Mouse (Mus musculus) intestine, embryonic 15.5 days (tissue): ENCODE measurements around the gene Mob3a. TPM values are rescaled to one million over a fixed set of nuclear protein-coding genes. Genes with fewer than 3 reads are reported as not detected.

Experiments used
- ATAC-seq: fragments of 200-750 bp; cut with Nextera tagmentation; 2 replicates; pipeline ENCODE4 v1.8.0; 2017; ENCODE audit warnings: moderate TSS enrichment, moderate library complexity
- H3K27ac ChIP-seq: fragments of 300-500 bp; sonication (generic); 2 replicates; pipeline ENCODE4 v1.5.1; 2015; ENCODE audit warnings: mild to moderate bottlenecking, inconsistent platforms
- H3K27me3 ChIP-seq: fragments of 300-500 bp; sonication (generic); replicated peaks from 2 replicates; pipeline ENCODE4 v1.6.1; 2015; ENCODE audit warnings: inconsistent platforms
- H3K36me3 ChIP-seq: fragments of 300-500 bp; sonication (generic); 2 replicates; pipeline ENCODE4 v1.6.1; 2015; ENCODE audit warnings: inconsistent platforms
- H3K4me1 ChIP-seq: fragments of 300-500 bp; sonication (generic); replicated peaks from 2 replicates; pipeline ENCODE4 v1.6.1; 2015; ENCODE audit warnings: inconsistent platforms
- H3K4me2 ChIP-seq: fragments of 300-500 bp; sonication (generic); replicated peaks from 2 replicates; pipeline ENCODE4 v1.6.1; 2015; ENCODE audit warnings: mild to moderate bottlenecking, inconsistent platforms
- H3K4me3 ChIP-seq: fragments of 300-500 bp; sonication (generic); replicated peaks from 2 replicates; pipeline ENCODE4 v1.5.1; 2015; ENCODE audit warnings: inconsistent platforms
- H3K9ac ChIP-seq: fragments of 300-500 bp; sonication (generic); 2 replicates; pipeline ENCODE4 v1.6.1; 2015; ENCODE audit warnings: inconsistent platforms
- H3K9me3 ChIP-seq: fragments of 300-500 bp; sonication (generic); 2 replicates; pipeline ENCODE4 v1.6.1; 2016; ENCODE audit warnings: inconsistent platforms
- WGBS: fragments of 180-500 bp; shearing (Covaris S2); methylation state at CpG from one replicate; pipeline ENCODE4 v1.1.7; 2015; 5-methylcytosine and 5-hydroxymethylcytosine counted together
- polyA plus RNA-seq: library from polyadenylated mRNA; unstranded; fragments of >200 nt; fragmentation: Nextera tagmentation; extraction: Ambion mirVana; gene quantifications from 2 replicates; pipeline ENCODE4 v1.2.1, GENCODE M21; 2015

The Mob3a gene
- polyA plus RNA-seq, result 40.4 and 43.0 TPM in 2 replicates

- Histone ChIP-seq H3K4me1 (peaks cover 27% of the 10 kb centered on the region), H3K27ac (peak within 1 kb of the TSS; percentile 85), H3K4me2 (peak within 1 kb of the TSS; percentile 86), H3K27me3 (no peaks in the 10 kb centered on the region), H3K9ac (peak within 1 kb of the TSS; percentile 63), H3K36me3 (peaks cover 6% of the 10 kb centered on the region; the same call in 1 of the 2 replicates), H3K9me3 (no peaks in the 10 kb centered on the region), H3K4me3 (peak within 1 kb of the TSS; percentile 64)
- under 1% methylated on average over 59 of the region's 59 CpGs for WGBS
- ATAC-seq, result peak; percentile 95
Measured at GRCm38 (mm10) chr10:80701721-80702535, at the start of gene Mob3a, which contains the start of gene Izumo4. Mob3a (minus strand) TSS chr10:80701977. Izumo4 (plus strand) TSS chr10:80702184.

DNA sequence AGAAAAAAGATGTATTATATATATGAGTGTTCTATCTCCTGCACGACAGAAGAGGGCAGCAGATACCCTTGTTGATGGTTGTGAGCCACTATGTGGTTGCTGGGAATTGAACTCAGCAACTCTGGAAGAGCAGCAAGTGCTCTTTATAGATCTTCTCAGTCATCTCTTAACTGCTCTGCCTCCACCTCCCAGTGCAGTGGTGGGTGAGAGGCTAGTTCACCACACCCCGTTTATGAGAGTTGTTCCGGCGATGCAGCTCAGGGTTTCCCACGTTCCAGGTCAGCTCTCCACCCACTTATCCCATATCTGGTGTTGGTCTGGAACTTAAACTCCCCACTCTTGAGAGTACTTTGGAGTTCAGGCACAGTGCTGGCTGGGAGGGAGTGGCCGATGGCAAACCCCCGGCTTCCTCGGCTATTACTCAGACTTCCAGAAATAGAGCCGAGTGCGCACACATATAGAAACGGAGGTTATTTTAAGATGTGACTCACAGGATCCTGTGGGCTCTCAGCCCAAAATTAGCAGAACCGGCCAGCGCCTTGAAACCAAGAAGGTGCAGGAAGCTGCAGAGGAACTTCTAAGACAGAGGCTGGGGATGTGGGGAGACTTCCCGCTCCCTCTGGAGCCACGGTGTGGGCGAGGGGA lies 49.5 kb upstream of the Mob3a start:
- peaks cover 33% of the 10 kb centered on the region for H3K4me1 ChIP-seq
- peak overlapping the region; percentile 66 for H3K4me2 ChIP-seq
- peak; percentile 29 for ATAC-seq
- H3K27me3 ChIP-seq, result no peaks in the 10 kb centered on the region
- peak overlapping the region; percentile 34; the same call in 1 of the 2 replicates for H3K9ac ChIP-seq
- no peaks in the 10 kb centered on the region for H3K9me3 ChIP-seq
- no peaks in the 10 kb centered on the region for H3K36me3 ChIP-seq
- WGBS, result 3% methylated on average over 16 of the region's 16 CpGs
- H3K27ac ChIP-seq, result peak overlapping the region; percentile 90
- H3K4me3 ChIP-seq, result peak overlapping the region; percentile 31

DNA sequence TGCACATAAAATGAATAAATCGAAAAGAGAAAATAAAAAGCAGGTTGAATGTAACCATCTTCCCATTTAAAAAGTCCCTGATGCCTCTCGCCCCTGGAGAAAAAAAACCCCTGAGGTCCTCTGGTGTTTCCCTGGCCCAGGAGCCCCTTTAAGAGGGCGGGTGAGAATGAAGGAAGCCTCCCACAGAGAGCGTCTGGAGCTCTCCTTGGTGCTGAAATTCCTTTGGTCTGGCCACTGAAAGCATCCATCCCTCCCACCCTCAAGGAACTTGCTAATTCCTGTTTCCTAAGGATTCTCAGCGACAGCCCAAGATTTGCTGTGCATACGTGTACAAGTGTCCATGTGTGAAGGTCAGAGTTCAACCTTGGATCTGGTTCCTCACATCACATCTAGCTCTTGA lies 46.8 kb upstream of the Mob3a start:
- H3K27ac ChIP-seq, result no peak overlapping the region
- no peaks in the 10 kb centered on the region for H3K36me3 ChIP-seq
- no peak overlapping the region for H3K4me3 ChIP-seq
- no peak overlapping the region for H3K9ac ChIP-seq
- H3K4me1 ChIP-seq, result peaks cover 26% of the 10 kb centered on the region
- no peaks in the 10 kb centered on the region for H3K9me3 ChIP-seq
- WGBS, result 8% methylated on average over 6 of the region's 6 CpGs
- ATAC-seq, result no peak
- no peaks in the 10 kb centered on the region for H3K27me3 ChIP-seq
- H3K4me2 ChIP-seq, result no peak overlapping the region

DNA sequence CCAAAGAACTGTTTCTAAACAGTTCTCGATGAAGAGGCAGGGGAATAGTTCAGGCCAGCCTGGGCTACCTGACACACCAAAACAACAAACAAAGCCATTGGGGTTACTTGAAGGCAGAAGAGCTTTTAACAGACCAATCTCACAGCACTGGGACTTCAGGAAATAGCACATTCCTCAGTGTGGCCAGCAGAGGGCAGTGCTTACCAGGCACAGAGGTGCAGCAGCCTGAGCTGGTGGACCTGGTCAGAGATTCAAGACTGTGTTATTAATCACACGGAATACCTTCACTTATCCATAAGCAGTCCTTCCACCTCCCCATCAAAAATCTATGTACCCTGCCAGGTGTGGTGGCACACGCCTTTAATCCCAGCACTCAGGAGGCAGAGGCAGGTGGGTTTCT lies 45.6 kb upstream of the Mob3a start:
- no peak overlapping the region for H3K4me2 ChIP-seq
- no peaks in the 10 kb centered on the region for H3K36me3 ChIP-seq
- no peak overlapping the region for H3K9ac ChIP-seq
- ATAC-seq, result no peak
- H3K4me3 ChIP-seq, result no peak overlapping the region
- WGBS, result 8% methylated on average over 3 of the region's 3 CpGs
- no peak overlapping the region for H3K27ac ChIP-seq
- H3K4me1 ChIP-seq, result peaks cover 28% of the 10 kb centered on the region
- H3K27me3 ChIP-seq, result no peaks in the 10 kb centered on the region
- H3K9me3 ChIP-seq, result no peaks in the 10 kb centered on the region

DNA sequence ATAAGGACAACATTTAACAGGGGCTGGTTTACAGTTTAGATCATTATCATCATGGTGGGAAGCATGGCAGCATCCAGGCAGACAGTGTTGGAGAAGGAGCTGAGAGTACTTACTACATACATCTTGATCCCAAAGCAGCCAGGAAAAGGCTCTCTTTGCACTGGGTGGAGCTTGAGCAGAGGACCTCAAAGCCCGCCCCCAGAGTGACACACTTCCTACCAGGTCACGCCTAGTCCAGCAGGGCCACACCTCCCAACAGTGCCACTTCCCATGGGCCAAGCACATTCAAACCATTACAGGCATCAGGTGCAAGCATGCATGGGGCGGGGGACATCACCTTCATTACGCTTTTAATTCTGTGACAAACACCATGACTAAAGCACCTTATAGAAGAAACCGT lies 42.5 kb upstream of the Mob3a start:
- no peak overlapping the region for H3K4me3 ChIP-seq
- H3K9ac ChIP-seq, result no peak overlapping the region
- no peaks in the 10 kb centered on the region for H3K36me3 ChIP-seq
- no peak overlapping the region for H3K4me2 ChIP-seq
- no peak for ATAC-seq
- WGBS, result 35% methylated on average over 5 of the region's 5 CpGs
- peaks cover 28% of the 10 kb centered on the region for H3K4me1 ChIP-seq
- no peak overlapping the region for H3K27ac ChIP-seq
- no peaks in the 10 kb centered on the region for H3K9me3 ChIP-seq
- H3K27me3 ChIP-seq, result no peaks in the 10 kb centered on the region

- H3K9me3 ChIP-seq, result no peaks in the 10 kb centered on the region
- H3K27ac ChIP-seq, result peak within 1 kb of the TSS; percentile 68
- 2% methylated on average over 25 of the region's 25 CpGs for WGBS
- H3K27me3 ChIP-seq, result no peaks in the 10 kb centered on the region
- peaks cover 25% of the 10 kb centered on the region for H3K4me1 ChIP-seq
- H3K4me2 ChIP-seq, result peak within 1 kb of the TSS; percentile 88
- peak; percentile 99 for ATAC-seq
- peak within 1 kb of the TSS; percentile 89 for H3K4me3 ChIP-seq
- peak within 1 kb of the TSS; percentile 94 for H3K9ac ChIP-seq
- peaks cover under 1% of the 10 kb centered on the region; the same call in 1 of the 2 replicates for H3K36me3 ChIP-seq
Measured at GRCm38 (mm10) chr10:80742180-80742978, 40.6 kb upstream of the Mob3a start, which contains the start of gene Ap3d1. Ap3d1 (minus strand) TSS chr10:80742264.

- under 1% methylated on average over 46 of the region's 46 CpGs for WGBS
- Histone ChIP-seq H3K9ac (peak overlapping the region; percentile 94), H3K4me2 (peak overlapping the region; percentile 88), H3K36me3 (peaks cover 5% of the 10 kb centered on the region; the same call in 1 of the 2 replicates), H3K27ac (peak overlapping the region; percentile 65), H3K4me3 (peak overlapping the region; percentile 89), H3K27me3 (no peaks in the 10 kb centered on the region), H3K4me1 (peaks cover 30% of the 10 kb centered on the region), H3K9me3 (no peaks in the 10 kb centered on the region)
- peak; percentile 48 for ATAC-seq
Measured at GRCm38 (mm10) chr10:80741634-80742179, 39.9 kb upstream of the Mob3a start.

GRCm38 (mm10) chr10:80741146-80741545 lies 39.4 kb upstream of the Mob3a start:
- Histone ChIP-seq H3K9me3 (no peaks in the 10 kb centered on the region), H3K27ac (peak overlapping the region; percentile 65; the same call in 1 of the 2 replicates), H3K4me2 (peak overlapping the region; percentile 88), H3K4me3 (peak overlapping the region; percentile 89), H3K27me3 (no peaks in the 10 kb centered on the region), H3K9ac (peak overlapping the region; percentile 94), H3K4me1 (peaks cover 31% of the 10 kb centered on the region), H3K36me3 (peaks cover 5% of the 10 kb centered on the region; the same call in 1 of the 2 replicates)
- ATAC-seq, result no peak
- WGBS, result 17% methylated on average over 5 of the region's 5 CpGs

- WGBS, result 72% methylated on average over 1 of the region's 1 CpGs
Measured at GRCm38 (mm10) chr10:80738657-80739056, 36.9 kb upstream of the Mob3a start.

GRCm38 (mm10) chr10:80736731-80737130 lies 35.0 kb upstream of the Mob3a start:
- Histone ChIP-seq H3K9ac (no peak overlapping the region), H3K27ac (no peak overlapping the region)

More at GRCm38 (mm10) chr10:80738657-80739056, 36.9 kb upstream of the Mob3a start:
- Histone ChIP-seq H3K9me3 (no peaks in the 10 kb centered on the region), H3K27ac (no peak overlapping the region), H3K4me2 (no peak overlapping the region), H3K9ac (no peak overlapping the region), H3K27me3 (no peaks in the 10 kb centered on the region), H3K4me1 (peaks cover 31% of the 10 kb centered on the region), H3K36me3 (peaks cover 9% of the 10 kb centered on the region; the same call in 1 of the 2 replicates), H3K4me3 (no peak overlapping the region)
- ATAC-seq, result no peak

GRCm38 (mm10) chr10:80732611-80733101 lies 30.9 kb upstream of the Mob3a start:
- no peak overlapping the region for H3K9ac ChIP-seq
- ATAC-seq, result no peak
- H3K9me3 ChIP-seq, result no peaks in the 10 kb centered on the region
- H3K4me1 ChIP-seq, result 0 out of 2 replicates have a peak, but pooled peaks cover 6% of the 10 kb centered on the region
- no peak overlapping the region for H3K27ac ChIP-seq
- no peak overlapping the region for H3K4me2 ChIP-seq
- WGBS, result 91% methylated on average over 6 of the region's 6 CpGs
- H3K36me3 ChIP-seq, result peaks cover 56% of the 10 kb centered on the region
- H3K27me3 ChIP-seq, result no peaks in the 10 kb centered on the region
- H3K4me3 ChIP-seq, result no peak overlapping the region

More at GRCm38 (mm10) chr10:80736731-80737130, 35.0 kb upstream of the Mob3a start:
- Histone ChIP-seq H3K4me1 (peaks cover 27% of the 10 kb centered on the region), H3K27me3 (no peaks in the 10 kb centered on the region), H3K36me3 (peaks cover 19% of the 10 kb centered on the region; the same call in 1 of the 2 replicates), H3K9me3 (no peaks in the 10 kb centered on the region), H3K4me3 (no peak overlapping the region), H3K4me2 (no peak overlapping the region)
- 69% methylated on average over 5 of the region's 5 CpGs for WGBS
- ATAC-seq, result no peak
